Mouse (Mus musculus): ENCODE measurements around the gene H2al2a. TPM values are rescaled to one million over a fixed set of nuclear protein-coding genes. Genes with fewer than 3 reads are reported as not detected.
A peak's percentile ranks its signal among the peaks of the same experiment; 100 is the strongest.

Gene H2al2a
- polyA plus RNA-seq, 1 experiment from 2014 or later = not detected

DNA sequence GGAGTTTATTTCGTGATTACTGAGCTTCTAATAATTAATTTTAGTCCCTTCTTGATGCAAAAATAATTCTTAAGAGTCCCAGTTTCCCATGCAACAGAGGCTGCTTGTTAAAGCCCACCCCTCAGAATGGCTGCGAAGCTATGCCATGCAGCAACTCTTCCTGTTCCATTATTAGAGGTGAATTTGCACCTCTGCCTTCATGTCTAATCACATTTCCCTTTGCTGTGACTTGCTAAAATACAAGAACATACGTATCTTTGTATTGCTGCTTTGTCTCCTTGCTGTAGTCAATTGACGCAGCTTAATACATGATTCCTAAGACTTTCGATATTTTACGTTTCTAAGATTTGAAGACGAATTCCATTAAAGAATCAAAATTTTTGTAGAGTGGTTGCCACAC is 32.9 kb upstream of the H2al2a start:
- ATAC-seq (ENCODE audit: low FRiP score, low TSS enrichment) = no peak
- peaks cover 40% of the 10 kb centered on the region for H3K4me1 ChIP-seq (ENCODE audit: control insufficient read depth, insufficient read depth, low read length)
- no peaks in the 10 kb centered on the region for H3K9me3 ChIP-seq (ENCODE audit: control insufficient read depth, low read length)
- H3K4me3 ChIP-seq (ENCODE audit: low read length) = no peak overlapping the region
- H3K4me2 ChIP-seq (replicated peaks; ENCODE audit: low read depth, low read length) = no peak overlapping the region
- no peak overlapping the region for H3K27ac ChIP-seq (ENCODE audit: low read depth, low read length)
- H3K9ac ChIP-seq (ENCODE audit: low read depth, low read length) = no peak overlapping the region
- 83% methylated on average over 7 of the region's 7 CpGs for WGBS
- H3K27me3 ChIP-seq (ENCODE audit: control insufficient read depth, insufficient read depth, low read length) = no peaks in the 10 kb centered on the region
- no peaks in the 10 kb centered on the region for H3K36me3 ChIP-seq (ENCODE audit: control insufficient read depth, insufficient read depth, low read length)

DNA sequence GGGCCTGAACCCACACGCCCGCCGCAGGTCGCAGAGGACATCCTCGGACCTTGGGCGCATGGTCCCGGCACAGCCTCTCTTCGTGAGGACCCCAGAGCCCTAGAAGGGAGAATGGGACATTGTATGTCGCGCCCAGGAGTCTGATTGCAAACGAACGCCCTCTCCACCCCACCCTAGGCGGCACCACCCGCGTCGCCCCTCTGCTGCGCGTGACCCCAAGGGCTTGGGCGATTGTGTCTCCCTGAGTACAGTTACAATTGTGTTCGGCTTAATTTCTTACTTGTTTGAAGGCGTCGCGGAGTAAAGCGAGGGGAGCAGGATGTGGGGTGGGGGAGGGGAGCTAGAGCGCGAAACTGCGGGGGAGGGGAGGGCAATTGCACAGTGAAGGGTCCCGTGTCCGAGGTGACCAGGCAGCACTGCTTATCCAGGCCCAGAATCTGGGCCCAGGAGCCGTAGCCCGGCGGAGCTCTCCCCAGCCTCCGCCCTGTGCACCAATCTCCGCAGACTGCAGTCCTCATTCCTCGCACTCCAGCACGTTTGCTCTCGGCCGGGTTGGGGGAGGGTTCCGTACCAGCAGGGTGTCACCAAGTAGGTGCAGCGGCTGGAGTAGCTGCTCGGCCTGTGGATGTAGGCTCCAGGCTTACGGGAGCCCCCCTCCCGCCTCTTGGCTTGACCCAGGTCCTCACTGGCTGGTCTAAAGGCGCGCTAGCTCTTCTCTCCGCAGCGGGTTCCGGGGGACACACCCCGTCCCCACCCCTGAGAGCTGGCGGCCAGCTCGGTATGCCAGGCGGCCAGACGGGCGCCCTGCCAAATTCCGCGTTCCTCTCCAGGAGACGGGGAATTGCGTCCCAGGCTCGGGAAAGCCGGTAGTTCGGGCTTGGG is 31.6 kb upstream of the H2al2a start:
- WGBS = under 1% methylated on average over 61 of the region's 61 CpGs
- H3K27ac ChIP-seq (ENCODE audit: low read depth, low read length) = peak overlapping the region; percentile 99
- H3K36me3 ChIP-seq (ENCODE audit: control insufficient read depth, insufficient read depth, low read length) = no peaks in the 10 kb centered on the region
- H3K4me2 ChIP-seq (replicated peaks; ENCODE audit: low read depth, low read length) = peak overlapping the region; percentile 95
- ATAC-seq (ENCODE audit: low FRiP score, low TSS enrichment) = peak; percentile 67
- peaks cover 35% of the 10 kb centered on the region for H3K4me1 ChIP-seq (ENCODE audit: control insufficient read depth, insufficient read depth, low read length)
- H3K9me3 ChIP-seq (ENCODE audit: control insufficient read depth, low read length) = no peaks in the 10 kb centered on the region
- peak overlapping the region; percentile 60 for H3K4me3 ChIP-seq (ENCODE audit: low read length)
- H3K9ac ChIP-seq (ENCODE audit: low read depth, low read length) = peak overlapping the region; percentile 92
- no peaks in the 10 kb centered on the region for H3K27me3 ChIP-seq (ENCODE audit: control insufficient read depth, insufficient read depth, low read length)

DNA sequence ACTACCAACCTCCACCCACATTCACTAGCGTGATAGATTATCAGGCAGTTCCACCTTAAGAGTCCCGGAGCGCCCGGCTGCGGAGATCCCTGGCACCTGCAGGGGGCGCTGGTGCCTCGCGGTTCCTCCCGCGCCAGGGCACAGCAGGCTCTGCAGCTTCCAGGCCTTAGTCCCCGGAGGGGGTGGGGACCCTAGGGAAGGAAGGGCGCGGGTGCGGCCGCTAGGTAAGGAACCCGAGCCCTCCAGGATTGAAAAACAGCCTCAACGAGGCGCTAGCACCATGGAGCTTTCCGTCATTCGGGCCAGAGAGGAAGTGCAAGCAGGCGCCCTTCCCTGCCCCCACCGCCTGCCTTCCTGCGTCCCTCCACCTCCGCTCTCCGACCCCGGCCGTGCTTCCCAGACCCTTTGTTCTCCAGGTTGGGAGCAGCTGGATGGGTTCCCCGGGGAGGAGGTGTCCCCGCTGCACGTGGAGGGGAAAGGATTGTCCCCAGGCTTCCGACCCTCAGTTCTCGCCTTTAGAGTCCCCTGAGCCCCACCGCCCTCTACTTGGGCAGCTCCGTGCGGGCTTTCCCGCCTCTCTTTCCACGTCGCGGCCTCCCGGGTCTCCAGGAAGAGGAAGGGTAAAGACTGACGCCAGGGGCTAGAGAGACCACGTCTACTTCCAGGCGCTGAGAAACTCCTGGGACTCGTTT is 30.8 kb upstream of the H2al2a start:
- ATAC-seq (ENCODE audit: low FRiP score, low TSS enrichment) = peak; percentile 94

DNA sequence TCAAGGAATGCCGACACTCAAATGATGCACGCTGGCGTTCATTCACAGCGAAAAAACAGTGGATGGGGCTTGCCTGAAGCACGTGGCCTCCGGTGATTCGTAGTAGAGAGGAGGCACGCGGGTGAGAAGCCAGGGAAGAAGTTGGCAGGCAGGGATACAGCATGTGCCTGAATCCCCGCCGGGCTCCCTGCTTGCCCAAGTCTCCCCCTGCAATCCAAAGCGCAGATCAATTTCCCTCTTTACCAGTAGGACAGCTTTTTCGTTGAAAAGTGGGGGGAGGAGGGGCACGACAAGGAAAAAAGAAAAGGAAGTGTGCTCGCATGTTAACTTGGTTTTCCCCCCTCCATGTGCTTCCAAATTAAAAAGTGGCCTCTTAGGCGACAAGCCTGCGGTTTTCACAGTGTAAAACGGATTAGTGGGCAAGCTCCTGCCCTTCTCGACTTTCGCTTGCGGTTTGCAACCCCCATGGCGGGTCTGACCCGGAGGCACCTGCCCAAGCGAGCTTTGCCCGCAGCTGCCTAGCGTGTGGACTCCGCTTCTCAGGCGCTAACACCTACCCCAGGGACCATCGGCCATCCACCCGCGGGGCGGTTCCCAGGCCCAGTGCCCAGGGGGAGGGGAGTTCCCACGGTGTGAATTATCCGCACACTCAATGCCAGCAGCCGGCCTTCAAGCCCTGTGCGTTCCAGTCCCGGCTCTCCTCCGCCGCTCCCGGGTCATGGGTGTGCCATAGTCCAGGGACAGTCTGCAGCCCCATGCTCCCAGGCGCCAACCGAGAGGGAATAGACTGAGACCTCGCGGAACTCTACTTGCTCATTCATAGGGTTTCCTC is 29.6 kb upstream of the H2al2a start:
- Histone ChIP-seq H3K36me3 (ENCODE audit: control insufficient read depth, insufficient read depth, low read length) (no peaks in the 10 kb centered on the region), H3K4me3 (ENCODE audit: low read length) (peak overlapping the region; percentile 60), H3K9me3 (ENCODE audit: control insufficient read depth, low read length) (no peaks in the 10 kb centered on the region), H3K9ac (ENCODE audit: low read depth, low read length) (peak overlapping the region; percentile 63), H3K4me1 (ENCODE audit: control insufficient read depth, insufficient read depth, low read length) (peaks cover 18% of the 10 kb centered on the region), H3K27me3 (ENCODE audit: control insufficient read depth, insufficient read depth, low read length) (no peaks in the 10 kb centered on the region), H3K4me2 (replicated peaks; ENCODE audit: low read depth, low read length) (peak overlapping the region; percentile 95), H3K27ac (ENCODE audit: low read depth, low read length) (peak overlapping the region; percentile 55; the same call in 1 of the 2 replicates)
- peak; percentile 10 for ATAC-seq (ENCODE audit: low FRiP score, low TSS enrichment)
- under 1% methylated on average over 44 of the region's 44 CpGs for WGBS

More for the DNA sequence above, 30.8 kb upstream of the H2al2a start:
- H3K4me1 ChIP-seq (ENCODE audit: control insufficient read depth, insufficient read depth, low read length) = peaks cover 27% of the 10 kb centered on the region
- H3K27ac ChIP-seq (ENCODE audit: low read depth, low read length) = peak overlapping the region; percentile 99
- no peaks in the 10 kb centered on the region for H3K36me3 ChIP-seq (ENCODE audit: control insufficient read depth, insufficient read depth, low read length)
- peak overlapping the region; percentile 60 for H3K4me3 ChIP-seq (ENCODE audit: low read length)
- 0% methylated on average over 43 of the region's 44 CpGs for WGBS
- H3K4me2 ChIP-seq (replicated peaks; ENCODE audit: low read depth, low read length) = peak overlapping the region; percentile 95
- H3K9ac ChIP-seq (ENCODE audit: low read depth, low read length) = peak overlapping the region; percentile 92
- H3K27me3 ChIP-seq (ENCODE audit: control insufficient read depth, insufficient read depth, low read length) = no peaks in the 10 kb centered on the region
- H3K9me3 ChIP-seq (ENCODE audit: control insufficient read depth, low read length) = no peaks in the 10 kb centered on the region

DNA sequence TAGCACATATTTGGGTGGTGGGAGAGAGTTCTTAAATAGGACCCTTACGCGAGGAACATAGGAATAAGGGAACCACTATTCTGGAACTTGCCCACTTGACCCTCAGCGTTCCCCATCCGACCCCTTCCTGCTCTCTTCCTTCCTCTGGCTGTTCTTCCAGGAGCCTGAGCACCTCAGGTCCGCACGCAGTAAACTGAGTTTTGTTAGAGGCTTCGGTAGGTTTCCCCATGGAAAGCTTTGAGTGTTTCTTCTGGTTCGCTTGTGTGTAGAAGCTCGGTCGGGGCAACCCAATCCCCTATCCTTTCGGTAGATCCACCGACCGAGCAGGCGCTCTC is 29.0 kb upstream of the H2al2a start:
- ATAC-seq (ENCODE audit: low FRiP score, low TSS enrichment) = no peak
- 3% methylated on average over 14 of the region's 14 CpGs for WGBS
- no peaks in the 10 kb centered on the region for H3K9me3 ChIP-seq (ENCODE audit: control insufficient read depth, low read length)
- peaks cover 13% of the 10 kb centered on the region for H3K4me1 ChIP-seq (ENCODE audit: control insufficient read depth, insufficient read depth, low read length)
- peak overlapping the region; percentile 60 for H3K4me3 ChIP-seq (ENCODE audit: low read length)
- H3K27me3 ChIP-seq (ENCODE audit: control insufficient read depth, insufficient read depth, low read length) = no peaks in the 10 kb centered on the region
- no peaks in the 10 kb centered on the region for H3K36me3 ChIP-seq (ENCODE audit: control insufficient read depth, insufficient read depth, low read length)
- H3K9ac ChIP-seq (ENCODE audit: low read depth, low read length) = peak overlapping the region; percentile 63
- peak overlapping the region; percentile 55; the same call in 1 of the 2 replicates for H3K27ac ChIP-seq (ENCODE audit: low read depth, low read length)
- H3K4me2 ChIP-seq (replicated peaks; ENCODE audit: low read depth, low read length) = peak overlapping the region; percentile 95

DNA sequence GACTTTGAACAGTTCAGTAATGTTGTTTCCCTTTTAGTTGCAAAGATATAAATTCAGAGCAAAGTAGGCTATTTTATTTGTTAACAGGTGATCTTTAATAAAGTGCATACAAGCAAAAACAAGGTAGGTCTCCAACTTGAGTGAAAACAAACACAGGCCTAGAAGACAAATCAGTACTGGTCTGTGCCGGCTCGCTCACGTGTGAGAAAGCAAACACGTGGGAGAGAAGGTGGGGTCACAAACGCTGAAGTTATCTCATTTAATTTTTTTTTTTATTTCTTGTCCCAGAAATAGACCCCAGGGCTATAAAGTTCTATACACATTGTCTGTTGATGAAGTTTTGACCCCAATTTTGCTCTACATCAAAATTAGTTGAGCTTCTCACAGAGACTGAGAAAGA is 28.4 kb upstream of the H2al2a start:
- peak overlapping the region; percentile 60; the same call in 1 of the 2 replicates for H3K4me3 ChIP-seq (ENCODE audit: low read length)
- WGBS = 45% methylated on average over 5 of the region's 5 CpGs

DNA sequence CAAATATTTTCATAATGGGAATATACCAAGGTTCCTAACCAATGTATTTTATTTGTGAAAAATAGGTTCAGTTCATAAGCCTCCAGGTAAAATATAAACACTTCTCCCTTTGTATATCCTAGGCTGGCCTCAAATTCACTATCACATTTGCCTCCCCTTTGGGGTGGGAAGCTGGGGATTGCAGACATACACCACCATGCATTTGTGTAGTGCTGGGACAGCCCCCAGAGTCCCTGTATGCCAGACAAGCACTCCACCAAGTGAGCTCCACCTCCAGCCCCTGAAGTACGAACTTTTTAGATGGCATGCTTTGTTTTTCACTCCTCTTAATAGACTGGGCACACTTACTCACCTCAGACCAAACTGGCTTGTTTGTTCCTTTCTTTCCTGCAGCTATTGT is 26.1 kb upstream of the H2al2a start:
- H3K4me3 ChIP-seq (ENCODE audit: low read length) = no peak overlapping the region
- no peaks in the 10 kb centered on the region for H3K36me3 ChIP-seq (ENCODE audit: control insufficient read depth, insufficient read depth, low read length)
- no peak for ATAC-seq (ENCODE audit: low FRiP score, low TSS enrichment)
- no peaks in the 10 kb centered on the region for H3K27me3 ChIP-seq (ENCODE audit: control insufficient read depth, insufficient read depth, low read length)
- 47% methylated on average over 1 of the region's 1 CpGs for WGBS
- H3K4me1 ChIP-seq (ENCODE audit: control insufficient read depth, insufficient read depth, low read length) = peaks cover 9% of the 10 kb centered on the region; the same call in 1 of the 2 replicates
- no peak overlapping the region for H3K27ac ChIP-seq (ENCODE audit: low read depth, low read length)
- H3K9ac ChIP-seq (ENCODE audit: low read depth, low read length) = no peak overlapping the region
- no peak overlapping the region for H3K4me2 ChIP-seq (replicated peaks; ENCODE audit: low read depth, low read length)
- no peaks in the 10 kb centered on the region for H3K9me3 ChIP-seq (ENCODE audit: control insufficient read depth, low read length)

More for the DNA sequence above, 28.4 kb upstream of the H2al2a start:
- Histone ChIP-seq H3K9me3 (ENCODE audit: control insufficient read depth, low read length) (no peaks in the 10 kb centered on the region), H3K36me3 (ENCODE audit: control insufficient read depth, insufficient read depth, low read length) (no peaks in the 10 kb centered on the region), H3K9ac (ENCODE audit: low read depth, low read length) (no peak overlapping the region), H3K4me1 (ENCODE audit: control insufficient read depth, insufficient read depth, low read length) (peaks cover 9% of the 10 kb centered on the region; the same call in 1 of the 2 replicates), H3K27ac (ENCODE audit: low read depth, low read length) (no peak overlapping the region), H3K27me3 (ENCODE audit: control insufficient read depth, insufficient read depth, low read length) (no peaks in the 10 kb centered on the region), H3K4me2 (replicated peaks; ENCODE audit: low read depth, low read length) (peak overlapping the region; percentile 95; the same call in 1 of the 2 replicates)
- ATAC-seq (ENCODE audit: low FRiP score, low TSS enrichment) = no peak

DNA sequence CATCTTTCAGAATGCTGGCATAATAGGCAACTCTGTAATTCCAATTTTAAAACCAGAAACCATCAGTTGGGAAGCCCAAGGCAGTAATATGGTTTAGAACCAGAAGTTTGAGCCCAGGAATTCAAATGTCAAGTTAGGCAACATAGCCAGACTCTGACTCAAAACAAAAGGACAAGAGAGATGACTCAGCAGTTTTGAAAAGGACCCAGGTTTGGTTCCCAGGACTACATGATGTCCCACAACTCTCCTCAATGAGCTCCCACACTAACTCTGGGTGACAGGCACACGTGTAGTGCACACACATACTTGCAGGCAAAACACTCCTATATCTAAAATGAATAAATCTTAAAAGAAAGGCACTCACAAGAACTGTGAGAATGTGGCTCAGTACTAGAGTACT is 22.4 kb upstream of the H2al2a start:
- Histone ChIP-seq H3K36me3 (ENCODE audit: control insufficient read depth, insufficient read depth, low read length) (no peaks in the 10 kb centered on the region), H3K4me1 (ENCODE audit: control insufficient read depth, insufficient read depth, low read length) (no peaks in the 10 kb centered on the region), H3K4me3 (ENCODE audit: low read length) (no peak overlapping the region), H3K9me3 (ENCODE audit: control insufficient read depth, low read length) (no peaks in the 10 kb centered on the region), H3K27ac (ENCODE audit: low read depth, low read length) (no peak overlapping the region), H3K27me3 (ENCODE audit: control insufficient read depth, insufficient read depth, low read length) (no peaks in the 10 kb centered on the region), H3K9ac (ENCODE audit: low read depth, low read length) (no peak overlapping the region), H3K4me2 (replicated peaks; ENCODE audit: low read depth, low read length) (no peak overlapping the region)
- WGBS = 59% methylated on average over 1 of the region's 1 CpGs
- no peak for ATAC-seq (ENCODE audit: low FRiP score, low TSS enrichment)

Measured in kidney, embryonic 14.5 days (tissue).